Mouse (Mus musculus) kidney, adult 8-10 months (tissue): ENCODE measurements around the gene Trir.
A peak's percentile ranks its signal among the peaks of the same experiment; 100 is the strongest.

Source experiments
- DNase-seq, 2 experiments: peaks; one replicate each; pipeline ENCODE4 v3.0.0; 2022

Trir gene

GRCm38 (mm10) chr8:85026670-85027515, at the start of gene Trir:
Trir (plus strand) TSS chr8:85026823.
- peak; percentile 97 to 98 for DNase-seq

DNA sequence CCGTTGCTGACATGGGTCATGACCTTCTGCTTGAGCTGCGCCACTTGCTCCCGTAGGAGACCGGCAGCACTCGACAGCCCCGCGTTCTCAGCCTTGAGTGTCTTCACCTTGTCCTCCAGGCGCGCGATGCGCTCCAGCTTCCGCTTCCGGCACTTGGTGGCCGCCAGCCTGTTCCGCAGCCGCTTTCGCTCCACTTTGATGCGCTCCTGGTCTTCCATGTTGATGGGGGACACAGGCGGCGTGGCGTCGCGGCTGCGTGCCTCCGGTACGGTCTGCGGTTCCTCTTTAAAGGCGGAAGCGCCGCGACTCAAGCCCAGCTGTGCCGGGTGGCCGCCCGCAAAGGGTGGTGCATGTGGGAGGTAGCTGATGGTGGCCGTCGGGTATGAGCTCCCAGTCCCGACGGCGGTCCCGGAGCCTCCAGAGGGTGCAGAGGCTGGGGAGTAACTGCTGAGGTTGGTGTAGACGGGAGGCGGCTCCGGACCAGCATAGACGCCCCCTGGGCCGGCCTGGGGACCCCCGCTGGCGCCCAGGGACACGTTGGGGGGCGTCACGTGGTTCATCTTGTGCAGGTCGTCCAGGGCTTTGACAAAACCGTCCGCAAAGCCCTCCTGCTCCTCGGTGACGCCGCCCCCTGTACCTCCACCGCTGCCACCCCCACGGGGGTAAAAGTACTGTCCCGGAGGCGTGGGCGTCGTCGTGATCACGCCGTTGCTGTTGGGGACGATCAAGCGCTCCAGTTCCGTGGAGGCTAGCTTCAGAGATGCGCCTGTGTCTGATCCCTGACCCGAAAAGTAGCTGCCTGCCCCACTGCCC, 49.0 kb upstream of the Trir start:
- DNase-seq, result peak; percentile 40 to 60

- peak; percentile 96 to 97 for DNase-seq
Observed at GRCm38 (mm10) chr8:84978248-84978940, 48.2 kb upstream of the Trir start, which contains the start of gene Junb. Junb (minus strand) TSS chr8:84978718.

DNA sequence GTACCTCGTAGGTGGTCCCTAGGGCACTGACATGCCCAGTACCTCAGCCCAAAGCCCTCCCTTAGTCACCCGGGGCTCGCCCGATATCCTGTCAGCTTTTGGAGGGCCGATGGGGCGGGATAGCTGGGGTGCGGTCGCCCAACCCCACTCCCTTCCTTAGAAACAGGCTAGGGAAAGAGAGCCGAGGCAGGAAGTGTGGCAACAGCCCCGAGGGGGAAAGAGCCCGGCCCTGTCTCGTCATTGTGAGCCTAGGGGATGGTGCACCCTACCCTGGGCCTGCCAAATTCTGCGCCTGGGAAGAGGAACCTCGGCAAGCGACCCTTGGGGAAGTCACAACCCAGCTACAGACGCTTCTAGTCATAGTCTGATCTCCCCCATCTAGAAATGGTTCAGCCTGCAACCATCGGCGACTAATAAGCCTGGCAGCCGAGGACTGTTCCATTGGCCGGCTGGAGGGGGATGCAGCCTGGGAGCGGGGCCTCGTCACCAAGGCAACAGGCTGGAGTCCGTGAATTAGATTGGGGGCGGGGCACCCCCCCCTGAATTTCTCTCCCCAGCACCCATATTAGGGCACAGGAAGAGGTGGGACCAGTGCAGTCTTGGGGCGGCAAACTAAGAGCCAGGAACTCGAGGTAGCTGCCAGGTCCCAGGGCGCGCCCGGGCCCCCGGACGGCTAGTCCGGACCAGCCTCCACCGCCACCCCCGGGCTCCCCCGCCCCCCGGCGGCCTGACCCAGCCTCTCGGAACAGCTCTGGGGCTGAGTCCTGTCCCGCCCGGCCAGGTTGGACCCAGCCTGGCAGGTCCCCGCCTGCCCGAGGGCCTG, 46.8 kb upstream of the Trir start:
- peak; percentile 96 to 97 for DNase-seq

- peak; percentile 95 to 97 for DNase-seq
Observed at GRCm38 (mm10) chr8:84980622-84981358, 45.8 kb upstream of the Trir start.

- DNase-seq, result peak; percentile 55 to 72
Observed at GRCm38 (mm10) chr8:84981644-84982498, 44.8 kb upstream of the Trir start.

GRCm38 (mm10) chr8:84982499-84983011, 44.1 kb upstream of the Trir start:
- no peak for DNase-seq

DNA sequence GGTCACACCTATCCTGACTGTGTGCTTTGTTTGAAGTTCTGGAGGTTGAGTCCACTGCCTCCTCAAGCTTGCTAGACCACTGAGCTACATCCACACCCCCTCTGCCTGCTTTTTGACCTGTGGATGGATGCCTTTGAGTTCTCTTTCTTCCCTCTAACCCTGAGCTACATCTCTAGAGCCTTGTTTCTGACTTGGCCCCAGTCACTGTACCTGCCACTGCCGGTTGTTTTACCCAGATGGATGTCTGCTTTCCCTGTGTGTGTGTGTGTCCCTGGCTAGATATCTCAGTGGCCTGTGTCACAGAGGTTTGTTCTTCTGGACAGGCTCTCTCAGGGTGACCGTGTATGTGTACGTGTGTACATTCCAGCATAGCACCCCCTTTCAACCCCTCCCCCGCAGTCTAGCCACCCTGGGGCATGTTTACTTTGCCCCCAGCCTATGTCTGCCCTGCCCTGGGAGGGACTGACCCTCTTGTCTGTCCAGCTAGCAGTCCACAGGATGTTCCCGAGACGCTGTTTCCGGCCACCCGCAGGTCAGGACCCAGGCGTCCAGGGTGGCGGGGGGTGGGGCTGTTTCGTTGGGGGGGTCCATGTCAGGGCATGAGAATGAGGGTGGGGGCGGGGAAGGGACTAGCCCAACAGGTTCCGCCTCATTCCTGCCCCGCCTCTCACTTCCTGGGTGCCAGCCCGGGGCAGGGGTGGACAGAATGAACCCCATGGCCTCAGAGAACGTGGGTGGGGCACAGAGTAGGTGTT, 42.2 kb upstream of the Trir start:
- peak; percentile 61 to 69 for DNase-seq

DNA sequence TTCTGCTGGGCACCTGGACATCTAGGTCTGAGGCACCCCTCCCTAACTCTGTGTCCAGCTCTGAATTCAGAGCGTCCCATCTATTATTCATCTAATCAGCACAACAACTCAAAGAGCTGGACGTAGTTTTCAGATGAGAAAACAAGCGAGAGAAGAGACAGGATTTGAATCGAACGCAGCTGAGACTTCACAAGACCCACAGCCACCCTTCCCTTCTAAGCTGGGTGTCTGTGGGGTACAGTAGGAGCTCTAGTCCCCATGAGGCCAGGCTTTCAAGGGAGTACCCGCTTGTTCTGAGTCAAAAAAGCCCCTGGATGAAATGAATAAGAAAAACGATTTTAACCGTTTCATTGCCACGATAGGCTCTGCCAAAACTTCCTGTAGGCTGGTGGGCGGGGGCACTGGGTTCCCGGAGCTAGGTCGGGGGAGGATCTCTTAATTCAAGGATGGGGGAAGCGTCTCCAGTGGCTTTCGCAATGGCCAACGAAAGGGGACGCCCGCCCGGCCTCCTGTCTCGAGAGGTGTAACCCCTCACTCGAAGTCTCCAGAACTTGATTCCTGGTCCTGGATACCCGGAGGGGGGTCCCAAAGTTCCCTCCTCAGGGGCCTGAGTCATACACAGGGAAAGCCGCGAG, 41.5 kb upstream of the Trir start:
- peak in 1 of 2 experiments; percentile 33 for DNase-seq

- DNase-seq, result peak; percentile 89 to 91
Observed at GRCm38 (mm10) chr8:84985684-84986378, 40.8 kb upstream of the Trir start.

GRCm38 (mm10) chr8:84986379-84986945, 40.2 kb upstream of the Trir start:
- no peak for DNase-seq

- DNase-seq, result no peak
Observed at GRCm38 (mm10) chr8:84987388-84987787, 39.2 kb upstream of the Trir start.

DNA sequence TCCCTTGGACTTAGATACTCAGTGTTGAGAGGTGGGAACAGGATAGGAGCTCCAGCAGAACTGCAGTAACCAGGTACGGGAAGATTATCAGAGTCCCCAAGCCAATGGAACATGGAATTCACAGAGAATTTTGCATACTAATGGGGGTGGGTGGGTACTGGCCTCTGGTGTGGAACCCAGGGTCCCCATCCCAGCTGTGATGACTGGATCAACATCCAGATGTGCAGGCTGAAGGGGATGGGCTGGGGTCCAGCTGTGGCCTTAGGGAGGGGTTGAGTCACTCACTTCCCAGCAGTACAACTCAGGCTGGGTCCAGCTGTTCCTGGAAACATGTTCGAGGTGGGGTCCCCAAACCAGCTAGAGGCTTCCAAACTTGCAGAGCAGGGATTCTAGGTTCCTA, 38.7 kb upstream of the Trir start:
- no peak for DNase-seq

DNA sequence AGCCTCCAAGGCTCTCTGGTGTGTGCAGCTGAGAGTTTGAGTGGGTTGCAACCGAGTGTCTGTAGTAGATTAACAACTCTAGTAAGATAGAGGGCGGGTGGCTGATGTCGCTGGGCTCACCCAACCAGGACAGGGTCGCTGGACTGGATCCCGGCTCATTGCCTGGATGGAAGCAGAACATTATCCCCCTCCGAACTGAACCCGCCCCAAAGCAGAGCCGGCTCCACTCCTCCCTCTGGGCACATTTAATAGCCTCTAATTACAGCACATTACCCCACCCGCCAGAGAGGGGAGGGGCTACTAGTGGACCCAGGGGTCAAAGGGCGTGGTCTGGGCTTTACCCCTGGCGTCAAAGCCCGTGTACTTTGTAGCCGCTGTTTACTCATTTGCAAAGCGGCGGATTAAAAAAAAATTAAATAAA, 37.3 kb upstream of the Trir start:
- peak; percentile 92 to 93 for DNase-seq

GRCm38 (mm10) chr8:84989810-84990209, 36.8 kb upstream of the Trir start:
- peak; percentile 92 to 95 for DNase-seq

- peak; percentile 98 to 99 for DNase-seq
Observed at GRCm38 (mm10) chr8:84990349-84990748, 36.3 kb upstream of the Trir start, which contains the start of gene Hook2. Hook2 (plus strand) TSS chr8:84990603.

GRCm38 (mm10) chr8:84990836-84991235, 35.8 kb upstream of the Trir start:
- DNase-seq, result peak; percentile 95 to 96

GRCm38 (mm10) chr8:84994375-84994774, 32.2 kb upstream of the Trir start:
- DNase-seq, result no peak
